Mouse (Mus musculus): ENCODE measurements around the gene Strip2.
A peak's percentile ranks its signal among the peaks of the same experiment; 100 is the strongest.

The Strip2 gene

GRCm38 (mm10) chr6:29925594-29926219 lies 8.9 kb downstream of the Strip2 start:
- ATAC-seq (ENCODE audit: insufficient number of reproducible peaks, low FRiP score, low TSS enrichment), result no peak

GRCm38 (mm10) chr6:29930087-29930486 lies 13.3 kb downstream of the Strip2 start:
- ATAC-seq (ENCODE audit: insufficient number of reproducible peaks, low FRiP score, low TSS enrichment), result no peak

GRCm38 (mm10) chr6:29930665-29931064 lies 13.9 kb downstream of the Strip2 start:
- no peak for ATAC-seq (ENCODE audit: insufficient number of reproducible peaks, low FRiP score, low TSS enrichment)

GRCm38 (mm10) chr6:29931181-29931580 lies 14.4 kb downstream of the Strip2 start:
- ATAC-seq (ENCODE audit: insufficient number of reproducible peaks, low FRiP score, low TSS enrichment), result no peak

- no peak for ATAC-seq (ENCODE audit: insufficient number of reproducible peaks, low FRiP score, low TSS enrichment)
Measured at GRCm38 (mm10) chr6:29935741-29936140, 18.9 kb downstream of the Strip2 start.

GRCm38 (mm10) chr6:29940428-29940827 lies 23.6 kb downstream of the Strip2 start:
- no peak for ATAC-seq (ENCODE audit: insufficient number of reproducible peaks, low FRiP score, low TSS enrichment)

- no peak for ATAC-seq (ENCODE audit: insufficient number of reproducible peaks, low FRiP score, low TSS enrichment)
Measured at GRCm38 (mm10) chr6:29941036-29941435, 24.2 kb downstream of the Strip2 start.

GRCm38 (mm10) chr6:29944465-29944864 lies 27.7 kb downstream of the Strip2 start:
- ATAC-seq (ENCODE audit: insufficient number of reproducible peaks, low FRiP score, low TSS enrichment), result no peak

- no peak for ATAC-seq (ENCODE audit: insufficient number of reproducible peaks, low FRiP score, low TSS enrichment)
Measured at GRCm38 (mm10) chr6:29946568-29946967, 29.8 kb downstream of the Strip2 start.

GRCm38 (mm10) chr6:29947823-29948222 lies 31.0 kb downstream of the Strip2 start:
- ATAC-seq (ENCODE audit: insufficient number of reproducible peaks, low FRiP score, low TSS enrichment), result no peak

GRCm38 (mm10) chr6:29956749-29957148 lies 39.9 kb downstream of the Strip2 start:
- ATAC-seq (ENCODE audit: insufficient number of reproducible peaks, low FRiP score, low TSS enrichment), result no peak

- ATAC-seq (ENCODE audit: insufficient number of reproducible peaks, low FRiP score, low TSS enrichment), result no peak
Measured at GRCm38 (mm10) chr6:29958669-29959068, 41.9 kb downstream of the Strip2 start.

GRCm38 (mm10) chr6:29961081-29961480 lies 44.3 kb downstream of the Strip2 start:
- ATAC-seq (ENCODE audit: insufficient number of reproducible peaks, low FRiP score, low TSS enrichment), result no peak

GRCm38 (mm10) chr6:29967917-29968316 lies 51.1 kb downstream of the Strip2 start:
- no peak for ATAC-seq (ENCODE audit: insufficient number of reproducible peaks, low FRiP score, low TSS enrichment)

GRCm38 (mm10) chr6:29973341-29973740 lies 56.5 kb downstream of the Strip2 start:
- ATAC-seq (ENCODE audit: insufficient number of reproducible peaks, low FRiP score, low TSS enrichment), result no peak

GRCm38 (mm10) chr6:29974836-29975235 lies 58.0 kb downstream of the Strip2 start:
- ATAC-seq (ENCODE audit: insufficient number of reproducible peaks, low FRiP score, low TSS enrichment), result no peak

- no peak for ATAC-seq (ENCODE audit: insufficient number of reproducible peaks, low FRiP score, low TSS enrichment)
Measured at GRCm38 (mm10) chr6:29980461-29980860, 63.6 kb downstream of the Strip2 start.

GRCm38 (mm10) chr6:29981797-29982196 lies 65.0 kb downstream of the Strip2 start:
- ATAC-seq (ENCODE audit: insufficient number of reproducible peaks, low FRiP score, low TSS enrichment), result no peak

GRCm38 (mm10) chr6:29985058-29985498 lies 68.3 kb downstream of the Strip2 start:
- ATAC-seq (ENCODE audit: insufficient number of reproducible peaks, low FRiP score, low TSS enrichment), result peak; percentile 61

GRCm38 (mm10) chr6:29985504-29985903 lies 68.7 kb downstream of the Strip2 start:
- ATAC-seq (ENCODE audit: insufficient number of reproducible peaks, low FRiP score, low TSS enrichment), result 0 out of 2 replicates have a peak, but pooled peaks have one; percentile 20

GRCm38 (mm10) chr6:29985986-29986385 lies 69.2 kb downstream of the Strip2 start:
- ATAC-seq (ENCODE audit: insufficient number of reproducible peaks, low FRiP score, low TSS enrichment), result no peak

- no peak for ATAC-seq (ENCODE audit: insufficient number of reproducible peaks, low FRiP score, low TSS enrichment)
Measured at GRCm38 (mm10) chr6:29987246-29987645, 70.4 kb downstream of the Strip2 start.
